8 mouse cellular contexts compared by ENCODE assay signal in the genomic region with DNA sequence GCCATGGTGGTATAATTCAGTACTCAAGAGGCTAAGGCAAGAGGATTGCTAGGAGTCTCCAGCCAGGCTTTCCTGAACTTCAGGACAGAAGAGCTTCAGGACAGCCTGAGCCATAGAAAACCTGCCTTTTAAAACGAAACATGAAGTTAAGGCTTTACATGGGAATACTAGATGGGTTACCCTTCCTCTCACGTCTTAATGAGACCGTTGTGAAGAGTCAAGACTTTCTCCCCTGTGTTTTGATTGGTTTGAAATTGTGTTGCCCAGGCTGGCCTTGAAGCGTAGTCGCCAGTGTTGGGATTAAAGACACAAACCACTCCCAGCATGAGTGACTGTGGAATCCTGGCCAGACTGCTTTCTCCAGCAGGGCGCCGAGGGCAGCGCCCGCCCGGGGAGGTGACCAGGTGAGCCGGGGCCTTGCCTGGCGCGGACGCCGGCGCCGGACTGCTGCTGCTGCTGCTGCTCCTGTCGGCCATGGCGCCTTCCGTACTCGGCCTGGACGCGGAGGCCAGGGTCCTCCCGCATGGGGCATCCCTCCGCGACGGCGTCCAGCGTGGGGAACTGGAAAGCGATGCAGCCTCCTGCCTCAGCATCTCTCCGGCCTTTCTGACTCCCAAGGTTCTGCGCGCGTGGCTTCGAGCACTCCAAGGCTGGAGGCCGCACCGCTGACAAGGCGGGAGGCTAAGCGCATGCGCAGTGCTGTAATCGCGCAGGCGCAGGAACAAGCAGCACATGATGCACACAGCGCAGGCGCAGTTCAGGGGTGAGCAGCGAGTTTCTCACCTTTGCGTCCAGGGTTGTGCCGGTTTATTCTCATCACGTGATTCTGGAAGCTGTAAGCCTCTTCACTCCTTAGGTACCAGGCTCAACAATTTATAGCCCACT. TPM values are rescaled to one million over a fixed set of nuclear protein-coding genes. Genes with fewer than 3 reads are reported as not detected.
DNase-seq lines count a peak whose midpoint lies in the region; ATAC-seq and TF ChIP-seq lines count a peak whose summit lies in the region.

No protein-coding gene starts in this region.

- H3K4me3 ChIP-seq in forebrain, embryonic 11.5 days (ENCODE audit: low read depth, low read length), result no peak overlapping the region
- H3K4me3 ChIP-seq in forebrain, embryonic 10.5 days, result no peak overlapping the region
- H3K4me3 ChIP-seq in MEL (ENCODE audit: control insufficient read depth in 1 of 2, insufficient read depth in 1 of 2, low read depth in 2 of 2, low read length in 2 of 2), result no peak overlapping the region
- no peak overlapping the region for H3K4me3 ChIP-seq in intestine, embryonic 14.5 days (ENCODE audit: low read depth, low read length)
- no peak overlapping the region for H3K4me3 ChIP-seq in midbrain, embryonic 14.5 days (replicated peaks; ENCODE audit: low read depth, low read length)

- H3K9ac ChIP-seq in forebrain, embryonic 11.5 days (ENCODE audit: low read length), result no peak overlapping the region
- H3K9ac ChIP-seq in MEL (ENCODE audit: control insufficient read depth, low read depth, low read length, poor library complexity, severe bottlenecking), result no peak overlapping the region
- no peak overlapping the region for H3K9ac ChIP-seq in intestine, embryonic 14.5 days (ENCODE audit: low read length)
- no peak overlapping the region for H3K9ac ChIP-seq in midbrain, embryonic 14.5 days (replicated peaks; ENCODE audit: low read length)

- ATAC-seq in forebrain, embryonic 11.5 days (replicated peaks; ENCODE audit: low FRiP score), result peak; percentile 56
- ATAC-seq in intestine, embryonic 14.5 days (replicated peaks; ENCODE audit: low FRiP score, low TSS enrichment, low read depth), result peak; percentile 34
- 0 out of 2 replicates have a peak, but pooled peaks have one; percentile 22 for ATAC-seq in midbrain, embryonic 14.5 days (ENCODE audit: low FRiP score, low TSS enrichment)
- no peak for ATAC-seq in frontal cortex, adult (ENCODE audit: low TSS enrichment)
- no peak for ATAC-seq in granulocyte monocyte progenitor cell, adult 5-6 weeks (replicated peaks; ENCODE audit: poor library complexity, severe bottlenecking)

- TF ChIP-seq CTCF in MEL (IDR thresholded peaks at IDR 0.05 in 2 of 3, conservative IDR thresholded peaks at IDR 0.05 in 1 of 3; ENCODE audit: control insufficient read depth in 1 of 3, insufficient read depth in 1 of 3, low read depth in 2 of 3, low read length in 3 of 3, poor library complexity in 1 of 3, severe bottlenecking in 1 of 3), result no peak

- H3K79me2 ChIP-seq in MEL (ENCODE audit: control insufficient read depth, insufficient read depth, low read length, poor library complexity), result peaks cover 31% of the 10 kb centered on the region

- TF ChIP-seq EP300 in MEL (IDR thresholded peaks at IDR 0.05; ENCODE audit: low read depth in 1 of 2, low read length in 2 of 2), result no peak

- 85% methylated on average over 49 of the region's 49 CpGs for WGBS in forebrain, embryonic 11.5 days
- 86% methylated on average over 49 of the region's 49 CpGs for WGBS in forebrain, embryonic 10.5 days
- 82% methylated on average over 49 of the region's 49 CpGs for WGBS in intestine, embryonic 14.5 days
- WGBS in midbrain, embryonic 14.5 days, result 87% methylated on average over 49 of the region's 49 CpGs

- no peak for TF ChIP-seq RAD21 in MEL (IDR thresholded peaks at IDR 0.05; ENCODE audit: low read depth, low read length)

- H3K4me1 ChIP-seq in forebrain, embryonic 11.5 days (replicated peaks; ENCODE audit: control insufficient read depth, insufficient read depth, low read length), result peaks cover 1% of the 10 kb centered on the region; the same call in 1 of the 2 replicates
- H3K4me1 ChIP-seq in forebrain, embryonic 10.5 days, result peaks cover 32% of the 10 kb centered on the region
- H3K4me1 ChIP-seq in MEL (ENCODE audit: control insufficient read depth in 1 of 2, insufficient read depth in 2 of 2, low read length in 2 of 2), result no peaks in the 10 kb centered on the region
- peaks cover 6% of the 10 kb centered on the region for H3K4me1 ChIP-seq in intestine, embryonic 14.5 days (replicated peaks; ENCODE audit: control insufficient read depth, insufficient read depth, low read length)
- peaks cover 10% of the 10 kb centered on the region for H3K4me1 ChIP-seq in midbrain, embryonic 14.5 days (ENCODE audit: control insufficient read depth, insufficient read depth, low read length)

- peak; percentile 57 for DNase-seq in forebrain, embryonic 11.5 days (ENCODE audit: low spot score)
- no peak for DNase-seq in forebrain, embryonic 10.5 days (ENCODE audit: extremely low spot score, low spot score)
- DNase-seq in MEL (ENCODE audit: low read depth, low spot score), result peak; percentile 67
- DNase-seq in intestine, embryonic 14.5 days (ENCODE audit: low spot score), result no peak
- DNase-seq in midbrain, embryonic 14.5 days, result no peak
- DNase-seq in layer of hippocampus, postnatal 36 days, result no peak

- peak in 1 of 2 experiments; percentile 62; a peak in 1 of 4 replicates for TF ChIP-seq POLR2A in MEL (IDR thresholded peaks at IDR 0.05; ENCODE audit: control insufficient read depth in 1 of 2, insufficient read depth in 1 of 2, low read depth in 1 of 2, low read length in 2 of 2, poor library complexity in 1 of 2)

- no peaks in the 10 kb centered on the region for H3K9me3 ChIP-seq in forebrain, embryonic 11.5 days (ENCODE audit: control insufficient read depth, low read length)
- H3K9me3 ChIP-seq in forebrain, embryonic 10.5 days, result no peaks in the 10 kb centered on the region
- H3K9me3 ChIP-seq in MEL (replicated peaks; ENCODE audit: insufficient read depth, low read length), result no peaks in the 10 kb centered on the region
- no peaks in the 10 kb centered on the region for H3K9me3 ChIP-seq in intestine, embryonic 14.5 days (ENCODE audit: control insufficient read depth, low read length)
- H3K9me3 ChIP-seq in midbrain, embryonic 14.5 days (ENCODE audit: control insufficient read depth, low read length), result no peaks in the 10 kb centered on the region

- no peak overlapping the region for H3K27ac ChIP-seq in forebrain, embryonic 11.5 days (ENCODE audit: low read depth, low read length)
- no peak overlapping the region for H3K27ac ChIP-seq in forebrain, embryonic 10.5 days
- H3K27ac ChIP-seq in MEL (ENCODE audit: control insufficient read depth, low read depth, low read length), result peak overlapping the region; percentile 15
- no peak overlapping the region for H3K27ac ChIP-seq in intestine, embryonic 14.5 days (ENCODE audit: low read depth)
- H3K27ac ChIP-seq in midbrain, embryonic 14.5 days (replicated peaks; ENCODE audit: low read depth, low read length), result no peak overlapping the region

- H3K4me2 ChIP-seq in forebrain, embryonic 11.5 days (ENCODE audit: low read depth, low read length, severe bottlenecking), result no peak overlapping the region
- no peak overlapping the region for H3K4me2 ChIP-seq in intestine, embryonic 14.5 days (ENCODE audit: low read length)
- H3K4me2 ChIP-seq in midbrain, embryonic 14.5 days (ENCODE audit: low read length), result no peak overlapping the region

- H3K27me3 ChIP-seq in forebrain, embryonic 11.5 days (ENCODE audit: control insufficient read depth, insufficient read depth, low read length), result no peaks in the 10 kb centered on the region
- no peaks in the 10 kb centered on the region for H3K27me3 ChIP-seq in forebrain, embryonic 10.5 days (ENCODE audit: poor library complexity, severe bottlenecking)
- H3K27me3 ChIP-seq in MEL (ENCODE audit: control insufficient read depth in 1 of 2, insufficient read depth in 2 of 2, low read length in 2 of 2), result no peaks in the 10 kb centered on the region
- no peaks in the 10 kb centered on the region for H3K27me3 ChIP-seq in intestine, embryonic 14.5 days (replicated peaks; ENCODE audit: control insufficient read depth, insufficient read depth, low read length)
- no peaks in the 10 kb centered on the region for H3K27me3 ChIP-seq in midbrain, embryonic 14.5 days (ENCODE audit: control insufficient read depth, insufficient read depth, low read length)

- peaks cover 36% of the 10 kb centered on the region for H3K36me3 ChIP-seq in forebrain, embryonic 11.5 days (ENCODE audit: control insufficient read depth, insufficient read depth, low read length)
- H3K36me3 ChIP-seq in forebrain, embryonic 10.5 days (replicated peaks), result peaks cover 74% of the 10 kb centered on the region
- peaks cover 30 to 35% of the 10 kb centered on the region in 2 experiments for H3K36me3 ChIP-seq in MEL (ENCODE audit: control insufficient read depth in 1 of 2, insufficient read depth in 2 of 2, low read length in 2 of 2)
- H3K36me3 ChIP-seq in intestine, embryonic 14.5 days (ENCODE audit: control insufficient read depth, insufficient read depth, low read length), result peaks cover 69% of the 10 kb centered on the region
- H3K36me3 ChIP-seq in midbrain, embryonic 14.5 days (ENCODE audit: control insufficient read depth, insufficient read depth, low read length), result peaks cover 70% of the 10 kb centered on the region

RNA-seq across cellular contexts. Expression of a gene that starts 0.4 kb away (rescaled TPM):
- 0.09 and 0.11 TPM in 2 replicates for polyA plus RNA-seq in forebrain, embryonic 11.5 days (2014; fragmentation: Nextera tagmentation; extraction: Ambion mirVana)
- polyA plus RNA-seq in forebrain, embryonic 10.5 days (2016; fragmentation: Nextera tagmentation; extraction: Ambion mirVana), result 0.07 and 0.12 TPM in 2 replicates
- total RNA-seq in MEL (2012; rRNA removed), result 0.42 and 0.50 TPM in 2 replicates
- polyA plus RNA-seq in MEL (2012; ENCODE audit: insufficient read depth in 1 of 2, insufficient read length in 2 of 2, low read depth in 1 of 2, low replicate concordance in 2 of 2, missing spikeins in 1 of 2), result under 1 TPM in 1 of 2 experiments, not detected in 1; 0.15 TPM
- polyA plus RNA-seq in intestine, embryonic 14.5 days (2014; fragmentation: Nextera tagmentation; extraction: Ambion mirVana), result 0.05 and 0.13 TPM in 2 replicates
- polyA plus RNA-seq in midbrain, embryonic 14.5 days (2014; fragmentation: Nextera tagmentation; extraction: Ambion mirVana), result 0.16 and 0.23 TPM in 2 replicates
- under 1 TPM; 0.17 to 0.30 TPM for total RNA-seq in layer of hippocampus, postnatal 36 days (2021)
- total RNA-seq in granulocyte monocyte progenitor cell, adult 5-6 weeks (2014; fragmentation: Nextera tagmentation), result not detected in 2 replicates
- not detected in 2 replicates for total RNA-seq in granulocyte monocyte progenitor cell, adult 5-6 weeks (2017)

RNA-seq across cellular contexts. Expression of a gene that starts 7.3 kb away (rescaled TPM):
- polyA plus RNA-seq in forebrain, embryonic 11.5 days (2014; fragmentation: Nextera tagmentation; extraction: Ambion mirVana), result 48.1 and 51.2 TPM in 2 replicates
- 51.2 and 55.5 TPM in 2 replicates for polyA plus RNA-seq in forebrain, embryonic 10.5 days (2016; fragmentation: Nextera tagmentation; extraction: Ambion mirVana)
- 164 and 175 TPM in 2 replicates for total RNA-seq in MEL (2012; rRNA removed)
- polyA plus RNA-seq in MEL (2012; ENCODE audit: insufficient read depth in 1 of 2, insufficient read length in 2 of 2, low read depth in 1 of 2, low replicate concordance in 2 of 2, missing spikeins in 1 of 2), result 100 to 1,000 TPM in 1 of 2 experiments, not detected in 1; 146 TPM
- polyA plus RNA-seq in intestine, embryonic 14.5 days (2014; fragmentation: Nextera tagmentation; extraction: Ambion mirVana), result 61.8 and 64.1 TPM in 2 replicates
- 52.3 and 54.1 TPM in 2 replicates for polyA plus RNA-seq in midbrain, embryonic 14.5 days (2014; fragmentation: Nextera tagmentation; extraction: Ambion mirVana)
- 10 to 100 TPM; 72.2 to 78.9 TPM for total RNA-seq in layer of hippocampus, postnatal 36 days (2021)
- total RNA-seq in granulocyte monocyte progenitor cell, adult 5-6 weeks (2014; fragmentation: Nextera tagmentation), result 97.2 and 123 TPM in 2 replicates
- 118 and 137 TPM in 2 replicates for total RNA-seq in granulocyte monocyte progenitor cell, adult 5-6 weeks (2017)

RNA-seq across cellular contexts. Expression of a gene that starts 38.9 kb away (rescaled TPM):
- 40.6 and 44.0 TPM in 2 replicates for polyA plus RNA-seq in forebrain, embryonic 11.5 days (2014; fragmentation: Nextera tagmentation; extraction: Ambion mirVana)
- 37.6 and 39.1 TPM in 2 replicates for polyA plus RNA-seq in forebrain, embryonic 10.5 days (2016; fragmentation: Nextera tagmentation; extraction: Ambion mirVana)
- total RNA-seq in MEL (2012; rRNA removed), result 33.0 and 36.7 TPM in 2 replicates
- polyA plus RNA-seq in MEL (2012; ENCODE audit: insufficient read depth in 1 of 2, insufficient read length in 2 of 2, low read depth in 1 of 2, low replicate concordance in 2 of 2, missing spikeins in 1 of 2), result 10 to 100 TPM in 1 of 2 experiments, not detected in 1; 44.3 TPM
- 82.6 and 84.6 TPM in 2 replicates for polyA plus RNA-seq in intestine, embryonic 14.5 days (2014; fragmentation: Nextera tagmentation; extraction: Ambion mirVana)
- 46.8 and 52.7 TPM in 2 replicates for polyA plus RNA-seq in midbrain, embryonic 14.5 days (2014; fragmentation: Nextera tagmentation; extraction: Ambion mirVana)
- 10 to 100 TPM; 53.5 to 54.0 TPM for total RNA-seq in layer of hippocampus, postnatal 36 days (2021)
- total RNA-seq in granulocyte monocyte progenitor cell, adult 5-6 weeks (2014; fragmentation: Nextera tagmentation), result 73.9 and 78.5 TPM in 2 replicates
- total RNA-seq in granulocyte monocyte progenitor cell, adult 5-6 weeks (2017), result 185 and 291 TPM in 2 replicates

Comparison
In these comparisons a context has a peak if more than half of its experiments do, and no peak if none do; other contexts are left out.
1. DNase-seq: peak in forebrain, embryonic 11.5 days (single experiment) and MEL (single experiment); none in forebrain, embryonic 10.5 days (single experiment), intestine, embryonic 14.5 days (single experiment), midbrain, embryonic 14.5 days (single experiment) and layer of hippocampus, postnatal 36 days (0 of 2).
2. ATAC-seq: peak in forebrain, embryonic 11.5 days (single experiment), intestine, embryonic 14.5 days (single experiment) and midbrain, embryonic 14.5 days (single experiment); none in frontal cortex, adult (single experiment) and granulocyte monocyte progenitor cell, adult 5-6 weeks (single experiment).